Mouse (Mus musculus) gastrocnemius, adult 18-20 months (tissue): ENCODE measurements around the gene Zmat5. TPM values are rescaled to one million over a fixed set of nuclear protein-coding genes. Genes with fewer than 3 reads are reported as not detected.
A peak's percentile ranks its signal among the peaks of the same experiment; 100 is the strongest.

Experiments used
- DNase-seq: peaks from one replicate; pipeline ENCODE4 v3.0.0; 2021; ENCODE audit warnings: low spot score
- total RNA-seq, 2 experiments: library from RNA; stranded (reverse); gene quantifications; 2 replicates each; pipeline ENCODE4 v1.2.3; 2021

Zmat5 gene
- total RNA-seq, 2 experiments from 2014 or later = 25.5 to 26.6 TPM

- DNase-seq = no peak
Observed at GRCm38 (mm10) chr11:4734179-4734578, 29.7 kb downstream of the Zmat5 start.

GRCm38 (mm10) chr11:4736355-4736754 is 31.9 kb downstream of the Zmat5 start:
- DNase-seq = no peak

- DNase-seq = no peak
Observed at GRCm38 (mm10) chr11:4737682-4738081, 33.2 kb downstream of the Zmat5 start.

- DNase-seq = no peak
Observed at GRCm38 (mm10) chr11:4738719-4739118, 34.2 kb downstream of the Zmat5 start.

GRCm38 (mm10) chr11:4740785-4741184 is 36.3 kb downstream of the Zmat5 start:
- no peak for DNase-seq

GRCm38 (mm10) chr11:4744691-4745090 is 40.2 kb downstream of the Zmat5 start:
- no peak for DNase-seq

- DNase-seq = no peak
Observed at GRCm38 (mm10) chr11:4745969-4746368, 41.5 kb downstream of the Zmat5 start.

- no peak for DNase-seq
Observed at GRCm38 (mm10) chr11:4746733-4747132, 42.3 kb downstream of the Zmat5 start, which contains the start of gene Cabp7. Gene Cabp7, minus strand, starts transcription at chr11:4746778.

- DNase-seq = no peak
Observed at GRCm38 (mm10) chr11:4747285-4747684, 42.8 kb downstream of the Zmat5 start.

- DNase-seq = peak; percentile 42
Observed at GRCm38 (mm10) chr11:4750263-4750662, 45.8 kb downstream of the Zmat5 start.

GRCm38 (mm10) chr11:4752836-4753235 is 48.4 kb downstream of the Zmat5 start:
- no peak for DNase-seq

GRCm38 (mm10) chr11:4754036-4754435 is 49.6 kb downstream of the Zmat5 start:
- no peak for DNase-seq

- DNase-seq = no peak
Observed at GRCm38 (mm10) chr11:4754867-4755266, 50.4 kb downstream of the Zmat5 start.

GRCm38 (mm10) chr11:4756460-4756859 is 52.0 kb downstream of the Zmat5 start:
- DNase-seq = no peak

- DNase-seq = no peak
Observed at GRCm38 (mm10) chr11:4756984-4757788, 52.7 kb downstream of the Zmat5 start.

- DNase-seq = no peak
Observed at GRCm38 (mm10) chr11:4757789-4758158, 53.3 kb downstream of the Zmat5 start.

- DNase-seq = no peak
Observed at GRCm38 (mm10) chr11:4760438-4760837, 56.0 kb downstream of the Zmat5 start.

- DNase-seq = no peak
Observed at GRCm38 (mm10) chr11:4761991-4762390, 57.5 kb downstream of the Zmat5 start.

GRCm38 (mm10) chr11:4762511-4762910 is 58.0 kb downstream of the Zmat5 start:
- DNase-seq = no peak

GRCm38 (mm10) chr11:4763631-4764030 is 59.2 kb downstream of the Zmat5 start:
- DNase-seq = no peak

GRCm38 (mm10) chr11:4764476-4764875 is 60.0 kb downstream of the Zmat5 start:
- DNase-seq = no peak

- DNase-seq = peak; percentile 36
Observed at GRCm38 (mm10) chr11:4768399-4768798, 63.9 kb downstream of the Zmat5 start.

GRCm38 (mm10) chr11:4769293-4769692 is 64.8 kb downstream of the Zmat5 start:
- DNase-seq = no peak
